Mouse (Mus musculus): ENCODE data around the gene Ltc4s.

The Ltc4s gene

GRCm38 (mm10) chr11:50201590-50201989, 36.8 kb downstream of the Ltc4s start:
- DNase-seq (ENCODE audit: low spot score in 2 of 2) = no peak

GRCm38 (mm10) chr11:50200613-50201012, 37.8 kb downstream of the Ltc4s start:
- no peak for DNase-seq (ENCODE audit: low spot score in 2 of 2)

- DNase-seq (ENCODE audit: low spot score in 2 of 2) = no peak
Observed at GRCm38 (mm10) chr11:50198916-50199315, 39.5 kb downstream of the Ltc4s start.

- DNase-seq (ENCODE audit: low spot score in 2 of 2) = no peak
Observed at GRCm38 (mm10) chr11:50198219-50198846, 40.1 kb downstream of the Ltc4s start.

- no peak for DNase-seq (ENCODE audit: low spot score in 2 of 2)
Observed at GRCm38 (mm10) chr11:50197500-50197899, 40.9 kb downstream of the Ltc4s start.

GRCm38 (mm10) chr11:50194793-50195192, 43.6 kb downstream of the Ltc4s start:
- no peak for DNase-seq (ENCODE audit: low spot score in 2 of 2)

- DNase-seq (ENCODE audit: low spot score in 2 of 2) = no peak
Observed at GRCm38 (mm10) chr11:50194070-50194469, 44.3 kb downstream of the Ltc4s start.

- DNase-seq (ENCODE audit: low spot score in 2 of 2) = no peak
Observed at GRCm38 (mm10) chr11:50192278-50192677, 46.1 kb downstream of the Ltc4s start.

GRCm38 (mm10) chr11:50190362-50190761, 48.1 kb downstream of the Ltc4s start:
- DNase-seq (ENCODE audit: low spot score in 2 of 2) = no peak

- DNase-seq (ENCODE audit: low spot score in 2 of 2) = no peak
Observed at GRCm38 (mm10) chr11:50188682-50189081, 49.7 kb downstream of the Ltc4s start.

All from urinary bladder, postnatal 4 days (tissue).